Mouse (Mus musculus) intestine, embryonic 14.5 days (tissue): ENCODE results near the gene Slc35e3. TPM values are rescaled to one million over a fixed set of nuclear protein-coding genes. Genes with fewer than 3 reads are reported as not detected.

Experiments
- ATAC-seq: fragments of 200-750 bp; cut with Nextera tagmentation; replicated peaks from 2 replicates; pipeline ENCODE4 v1.8.0; 2017; ENCODE audit warnings: low read depth, moderate number of reproducible peaks, moderate TSS enrichment, moderate library complexity; ENCODE audit not compliant: low FRiP score, low TSS enrichment
- DNase-seq: peaks from one replicate; pipeline ENCODE4 v3.0.0-alpha.2; 2018; ENCODE audit warnings: low spot score
- H3K27ac ChIP-seq: fragments of 300-500 bp; sonication (generic); 2 replicates; pipeline ENCODE4 v1.5.1; 2014; ENCODE audit warnings: low read depth, mild to moderate bottlenecking, control low read depth
- H3K27me3 ChIP-seq: fragments of 300-500 bp; sonication (generic); replicated peaks from 2 replicates; pipeline ENCODE4 v1.6.1; 2014; ENCODE audit warnings: low read length, control low read depth; ENCODE audit not compliant: control insufficient read depth, insufficient read depth
- H3K36me3 ChIP-seq: fragments of 300-500 bp; sonication (generic); 2 replicates; pipeline ENCODE4 v1.6.1; 2014; ENCODE audit warnings: low read length, control low read depth; ENCODE audit not compliant: control insufficient read depth, insufficient read depth
- H3K4me1 ChIP-seq: fragments of 300-500 bp; sonication (generic); replicated peaks from 2 replicates; pipeline ENCODE4 v1.6.1; 2014; ENCODE audit warnings: low read length, control low read depth, mixed read lengths; ENCODE audit not compliant: control insufficient read depth, insufficient read depth
- H3K4me2 ChIP-seq: fragments of 300-500 bp; sonication (generic); 2 replicates; pipeline ENCODE4 v1.6.1; 2014; ENCODE audit warnings: low read length
- H3K4me3 ChIP-seq: fragments of 300-500 bp; sonication (generic); 2 replicates; pipeline ENCODE4 v1.5.1; 2014; ENCODE audit warnings: low read depth, low read length, control low read depth, mixed read lengths
- H3K9ac ChIP-seq: fragments of 300-500 bp; sonication (generic); 2 replicates; pipeline ENCODE4 v1.6.1; 2014; ENCODE audit warnings: mild to moderate bottlenecking, low read length
- H3K9me3 ChIP-seq: fragments of 300-500 bp; sonication (generic); 2 replicates; pipeline ENCODE4 v1.6.1; 2016; ENCODE audit warnings: low read length, control low read depth; ENCODE audit not compliant: control insufficient read depth
- WGBS: fragments of 180-500 bp; shearing (Covaris S2); extraction: QIAGEN DNeasy Blood & Tissue Kit; methylation state at CpG from one replicate; pipeline ENCODE4 v1.1.7; 2014; 5-methylcytosine and 5-hydroxymethylcytosine counted together
- polyA plus RNA-seq: library from polyadenylated mRNA; unstranded; fragments of >200 nt; fragmentation: Nextera tagmentation; extraction: Ambion mirVana; gene quantifications from 2 replicates; pipeline ENCODE4 v1.2.1, GENCODE M21; 2014

Slc35e3 gene
- polyA plus RNA-seq, 1 experiment from 2014 or later: 10.8 TPM

DNA sequence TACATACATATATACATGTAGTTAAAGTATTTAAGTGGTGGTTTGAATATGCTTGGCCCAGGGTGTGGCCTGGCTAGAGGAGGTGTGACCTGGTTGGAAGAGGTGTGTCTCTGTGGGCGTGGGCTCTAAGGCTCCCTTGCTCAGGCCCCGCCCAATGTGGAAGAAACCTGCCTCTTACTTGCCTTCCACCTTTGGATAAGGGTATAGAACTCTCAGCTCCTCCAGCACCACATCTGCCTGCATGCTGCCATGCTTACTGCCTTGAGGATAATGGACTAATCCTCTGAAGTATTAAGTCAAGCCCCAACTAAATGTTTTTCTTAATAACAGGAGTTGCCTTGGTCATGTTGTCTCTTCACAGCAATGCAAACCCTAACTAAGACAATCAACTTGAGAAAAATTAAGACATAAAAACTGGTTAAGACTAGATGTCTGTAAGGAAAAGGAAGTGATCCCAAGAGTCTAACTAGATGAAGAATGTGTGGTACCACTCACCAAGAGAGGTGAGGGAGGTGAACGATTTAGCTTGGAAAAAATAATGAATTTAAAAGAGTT, 48.5 kb downstream of the Slc35e3 start:
- ATAC-seq: no peak
- Histone ChIP-seq H3K9me3 (no peaks in the 10 kb centered on the region), H3K36me3 (peaks cover 95% of the 10 kb centered on the region), H3K27me3 (no peaks in the 10 kb centered on the region), H3K27ac (no peak overlapping the region), H3K9ac (no peak overlapping the region), H3K4me2 (no peak overlapping the region), H3K4me3 (no peak overlapping the region), H3K4me1 (no peaks in the 10 kb centered on the region)
- no peak for DNase-seq
- WGBS: 97% methylated on average over 3 of the region's 3 CpGs

- H3K9ac ChIP-seq: no peak overlapping the region
- H3K4me2 ChIP-seq: no peak overlapping the region
- H3K27ac ChIP-seq: no peak overlapping the region
- no peaks in the 10 kb centered on the region for H3K9me3 ChIP-seq
- no peak overlapping the region for H3K4me3 ChIP-seq
- WGBS: 94% methylated on average over 6 of the region's 6 CpGs
- ATAC-seq: no peak
- H3K4me1 ChIP-seq: no peaks in the 10 kb centered on the region
- H3K36me3 ChIP-seq: peaks cover 95% of the 10 kb centered on the region
- DNase-seq: no peak
- H3K27me3 ChIP-seq: no peaks in the 10 kb centered on the region
Measured at GRCm38 (mm10) chr10:117696827-117697560, 49.2 kb downstream of the Slc35e3 start.

DNA sequence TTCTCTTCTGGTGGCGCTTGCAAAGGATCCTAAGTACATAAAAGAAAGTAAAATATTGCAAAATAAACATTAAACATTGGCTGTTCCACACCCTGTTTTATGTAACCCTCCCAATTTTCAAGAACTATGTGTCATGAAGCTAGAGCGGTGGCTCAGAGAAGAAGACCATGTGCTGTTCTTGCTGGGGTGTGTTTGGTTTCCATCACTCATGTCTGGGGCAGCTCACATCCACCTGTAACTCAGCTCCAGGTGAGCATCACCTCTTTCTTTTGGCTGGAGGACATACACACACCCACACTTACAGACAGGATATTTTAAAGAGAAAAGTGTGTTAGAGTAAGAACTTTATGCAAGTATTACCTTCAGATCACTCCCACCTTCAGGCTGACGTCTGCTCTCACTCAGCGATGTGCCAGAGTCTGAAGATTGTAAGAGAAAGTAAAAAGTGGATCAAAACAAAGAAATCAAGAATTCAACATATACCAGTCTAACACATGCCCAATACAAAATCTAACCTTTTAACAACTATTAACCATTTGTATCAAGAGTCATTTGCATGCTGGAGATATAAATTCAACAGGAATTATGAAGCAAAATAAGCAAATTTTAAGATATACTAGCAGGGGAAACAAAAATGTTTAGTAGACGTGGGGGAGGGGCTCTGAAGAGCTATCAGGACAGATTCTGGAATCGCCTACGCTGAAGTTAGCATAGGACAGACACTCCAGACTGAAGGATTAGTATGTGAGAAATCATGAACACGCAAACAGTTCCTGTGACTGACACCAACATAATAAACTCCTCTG, 49.9 kb downstream of the Slc35e3 start:
- Histone ChIP-seq H3K4me2 (no peak overlapping the region), H3K27me3 (no peaks in the 10 kb centered on the region), H3K9ac (no peak overlapping the region), H3K4me1 (no peaks in the 10 kb centered on the region), H3K36me3 (peaks cover 95% of the 10 kb centered on the region), H3K27ac (no peak overlapping the region), H3K9me3 (no peaks in the 10 kb centered on the region), H3K4me3 (no peak overlapping the region)
- DNase-seq (no peak), ATAC-seq (no peak)
- WGBS: 93% methylated on average over 8 of the region's 8 CpGs

DNA sequence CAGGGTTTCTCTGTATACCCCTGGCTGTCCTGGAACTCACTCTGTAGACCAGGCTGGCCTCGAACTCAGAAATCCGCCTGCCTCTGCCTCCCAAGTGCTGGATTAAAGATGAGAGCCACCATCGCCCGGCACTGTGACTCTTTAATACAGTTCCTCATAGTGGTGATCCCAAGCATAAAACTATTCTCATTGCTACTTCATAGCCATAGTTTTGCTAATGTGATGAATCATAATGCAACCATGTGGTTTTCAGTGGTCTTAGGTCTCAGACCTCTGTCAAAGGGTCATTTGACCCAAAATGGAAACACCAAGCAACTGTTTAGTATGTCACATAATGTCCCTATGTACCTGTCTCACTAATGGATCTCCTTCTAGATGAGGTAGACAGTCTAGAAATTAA, 50.6 kb downstream of the Slc35e3 start:
- peaks cover 95% of the 10 kb centered on the region for H3K36me3 ChIP-seq
- H3K4me1 ChIP-seq: no peaks in the 10 kb centered on the region
- H3K4me3 ChIP-seq: no peak overlapping the region
- ATAC-seq: no peak
- H3K9me3 ChIP-seq: no peaks in the 10 kb centered on the region
- 95% methylated on average over 4 of the region's 4 CpGs for WGBS
- no peak overlapping the region for H3K27ac ChIP-seq
- DNase-seq: no peak
- H3K4me2 ChIP-seq: no peak overlapping the region
- H3K9ac ChIP-seq: no peak overlapping the region
- no peaks in the 10 kb centered on the region for H3K27me3 ChIP-seq

DNA sequence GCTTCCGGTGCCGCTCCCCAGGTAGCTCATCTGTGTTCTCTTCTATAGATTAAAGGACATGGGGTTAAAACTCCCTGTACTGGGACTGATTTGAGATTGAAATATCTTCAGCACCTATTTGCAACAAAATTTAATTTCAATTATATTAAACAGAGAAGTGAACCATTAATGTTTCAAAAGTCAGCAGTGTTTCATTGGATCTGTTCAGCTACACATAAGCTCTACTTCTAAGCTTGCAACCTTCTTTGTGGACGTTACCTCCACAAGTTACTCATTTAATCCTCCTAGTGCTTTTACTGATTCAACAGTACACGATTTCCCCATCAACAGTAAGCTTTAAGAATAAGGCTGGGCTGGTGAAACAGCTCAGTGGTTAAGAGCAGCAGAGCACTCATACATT, 51.1 kb downstream of the Slc35e3 start:
- DNase-seq (no peak), ATAC-seq (no peak)
- H3K36me3 ChIP-seq: peaks cover 95% of the 10 kb centered on the region
- no peak overlapping the region for H3K4me2 ChIP-seq
- no peak overlapping the region for H3K4me3 ChIP-seq
- H3K27me3 ChIP-seq: no peaks in the 10 kb centered on the region
- H3K9me3 ChIP-seq: no peaks in the 10 kb centered on the region
- no peaks in the 10 kb centered on the region for H3K4me1 ChIP-seq
- 96% methylated on average over 4 of the region's 4 CpGs for WGBS
- H3K9ac ChIP-seq: no peak overlapping the region
- no peak overlapping the region for H3K27ac ChIP-seq

GRCm38 (mm10) chr10:117694255-117694953, 51.8 kb downstream of the Slc35e3 start:
- H3K9ac ChIP-seq: no peak overlapping the region
- H3K27me3 ChIP-seq: no peaks in the 10 kb centered on the region
- H3K9me3 ChIP-seq: no peaks in the 10 kb centered on the region
- no peak overlapping the region for H3K4me2 ChIP-seq
- H3K4me3 ChIP-seq: no peak overlapping the region
- no peak for ATAC-seq
- peaks cover 94% of the 10 kb centered on the region for H3K36me3 ChIP-seq
- no peaks in the 10 kb centered on the region for H3K4me1 ChIP-seq
- 97% methylated on average over 6 of the region's 6 CpGs for WGBS
- H3K27ac ChIP-seq: no peak overlapping the region
- DNase-seq: peak; percentile 43

- no peaks in the 10 kb centered on the region for H3K9me3 ChIP-seq
- H3K27ac ChIP-seq: no peak overlapping the region
- ATAC-seq: no peak
- no peak overlapping the region for H3K4me3 ChIP-seq
- no peak for DNase-seq
- H3K36me3 ChIP-seq: peaks cover 94% of the 10 kb centered on the region
- H3K9ac ChIP-seq: no peak overlapping the region
- no peaks in the 10 kb centered on the region for H3K27me3 ChIP-seq
- no peaks in the 10 kb centered on the region for H3K4me1 ChIP-seq
- no peak overlapping the region for H3K4me2 ChIP-seq
- 95% methylated on average over 5 of the region's 5 CpGs for WGBS
Measured at GRCm38 (mm10) chr10:117692953-117693352, 53.2 kb downstream of the Slc35e3 start.

- Histone ChIP-seq H3K36me3 (peaks cover 91% of the 10 kb centered on the region), H3K4me2 (no peak overlapping the region), H3K27me3 (no peaks in the 10 kb centered on the region), H3K9me3 (no peaks in the 10 kb centered on the region), H3K4me3 (no peak overlapping the region), H3K4me1 (no peaks in the 10 kb centered on the region), H3K9ac (no peak overlapping the region), H3K27ac (no peak overlapping the region)
- no peak for ATAC-seq
- DNase-seq: no peak
Measured at GRCm38 (mm10) chr10:117692173-117692572, 54.0 kb downstream of the Slc35e3 start.
